Mouse (Mus musculus) spleen, embryonic (tissue): ENCODE data around the gene Erc2.
"Not testable (repeated sequence)": the region's sequence is repeated elsewhere in the genome, so short reads cannot be mapped to it uniquely, and the experiment has no call there.

Experiments
- CTCF ChIA-PET: fragments of 350-600 bp; sonication (Branson Sonifier 250); formaldehyde crosslinking; loops from one replicate; lab custom pipeline; 2022; lab: Charles Lee

The Erc2 gene

GRCm38 (mm10) chr14:27828089-27828488, 205.9 kb downstream of the Erc2 start:
- CTCF ChIA-PET = no interaction called here

- CTCF ChIA-PET = no interaction called here
Measured at GRCm38 (mm10) chr14:27832196-27832595, 210.0 kb downstream of the Erc2 start.

GRCm38 (mm10) chr14:27835351-27835750, 213.1 kb downstream of the Erc2 start:
- CTCF ChIA-PET = no interaction called here

- CTCF ChIA-PET = no interaction called here
Measured at GRCm38 (mm10) chr14:27837601-27838105, 215.4 kb downstream of the Erc2 start.

- CTCF ChIA-PET = no interaction called here
Measured at GRCm38 (mm10) chr14:27840120-27840519, 217.9 kb downstream of the Erc2 start.

GRCm38 (mm10) chr14:27846875-27847274, 224.6 kb downstream of the Erc2 start:
- CTCF ChIA-PET = no interaction called here

- CTCF ChIA-PET = no interaction called here
Measured at GRCm38 (mm10) chr14:27847291-27847690, 225.1 kb downstream of the Erc2 start.

- CTCF ChIA-PET = no interaction called here
Measured at GRCm38 (mm10) chr14:27851231-27851630, 229.0 kb downstream of the Erc2 start.

- CTCF ChIA-PET = no interaction called here
Measured at GRCm38 (mm10) chr14:27852606-27853005, 230.4 kb downstream of the Erc2 start.

GRCm38 (mm10) chr14:27860371-27861046, 238.3 kb downstream of the Erc2 start:
- CTCF ChIA-PET = no interaction called here

- CTCF ChIA-PET = no interaction called here
Measured at GRCm38 (mm10) chr14:27862299-27862698, 240.1 kb downstream of the Erc2 start.

GRCm38 (mm10) chr14:27867386-27867785, 245.2 kb downstream of the Erc2 start:
- CTCF ChIA-PET = no interaction called here

GRCm38 (mm10) chr14:27873619-27874018, 251.4 kb downstream of the Erc2 start:
- CTCF ChIA-PET = no interaction called here

- CTCF ChIA-PET = no interaction called here
Measured at GRCm38 (mm10) chr14:27875991-27876411, 253.8 kb downstream of the Erc2 start.

- CTCF ChIA-PET = no interaction called here
Measured at GRCm38 (mm10) chr14:27881972-27882371, 259.7 kb downstream of the Erc2 start.

- CTCF ChIA-PET = not testable (repeated sequence)
Measured at GRCm38 (mm10) chr14:27886337-27886736, 264.1 kb downstream of the Erc2 start.

GRCm38 (mm10) chr14:27887488-27887887, 265.3 kb downstream of the Erc2 start:
- CTCF ChIA-PET = no interaction called here

GRCm38 (mm10) chr14:27889650-27890049, 267.4 kb downstream of the Erc2 start:
- CTCF ChIA-PET = no interaction called here

- CTCF ChIA-PET = no interaction called here
Measured at GRCm38 (mm10) chr14:27892416-27892815, 270.2 kb downstream of the Erc2 start.

- CTCF ChIA-PET = no interaction called here
Measured at GRCm38 (mm10) chr14:27901772-27902171, 279.5 kb downstream of the Erc2 start.

- CTCF ChIA-PET = no interaction called here
Measured at GRCm38 (mm10) chr14:27921656-27922373, 299.6 kb downstream of the Erc2 start.

- CTCF ChIA-PET = no interaction called here
Measured at GRCm38 (mm10) chr14:27927369-27927768, 305.1 kb downstream of the Erc2 start.

GRCm38 (mm10) chr14:27933533-27933932, 311.3 kb downstream of the Erc2 start:
- CTCF ChIA-PET = no interaction called here
